Mouse (Mus musculus) layer of hippocampus, adult 8-10 months (tissue): ENCODE data around the gene Picalm. TPM values are rescaled to one million over a fixed set of nuclear protein-coding genes. Genes with fewer than 3 reads are reported as not detected.

ENCODE experiments used
- DNase-seq, 2 experiments: peaks; one replicate each; pipeline ENCODE4 v3.0.0; 2022; ENCODE audit warnings: low spot score in 2 of 2
- total RNA-seq, 4 experiments: library from RNA; stranded (reverse); gene quantifications; 2 replicates each; pipeline ENCODE4 v1.2.4; 2022

Picalm gene
- total RNA-seq: 100 to 1,000 TPM; 145 to 170 (median 165) TPM

DNA sequence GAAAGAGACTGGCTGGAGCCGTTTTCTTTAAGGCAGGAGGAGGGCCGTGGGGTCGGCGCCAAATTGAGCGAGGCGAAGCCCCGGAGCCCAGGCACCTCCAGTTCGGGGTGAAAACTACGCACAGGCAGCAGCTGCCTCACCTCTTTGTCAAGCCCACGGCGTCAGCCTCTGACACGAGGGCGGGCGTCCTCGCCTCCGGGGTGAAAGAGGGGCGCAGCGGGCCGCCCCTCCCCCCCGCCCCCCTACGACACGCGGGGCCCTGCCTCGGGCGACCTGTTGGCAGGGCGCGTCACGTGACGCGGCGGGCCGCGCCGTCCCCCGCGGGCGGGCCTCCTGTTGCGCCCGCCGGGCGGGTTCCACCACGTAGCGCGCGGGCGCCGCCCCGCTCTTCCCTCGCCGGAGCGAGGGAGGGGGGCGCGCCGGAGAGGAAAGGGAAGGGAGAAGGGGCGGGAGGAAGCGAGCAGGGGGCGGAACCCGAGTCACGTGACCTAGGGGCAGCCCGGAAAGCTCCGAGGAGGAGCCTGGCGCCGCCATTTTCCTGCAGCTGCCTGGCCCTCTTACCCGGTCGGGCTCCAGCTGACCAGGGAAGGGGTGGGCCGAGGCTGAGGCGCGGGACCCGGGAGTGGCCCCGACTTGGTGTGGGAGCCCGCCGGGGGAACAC is at the start of gene Picalm:
Gene Picalm (plus strand): TSS at position 482 of the 661 bp plus-strand sequence.
- DNase-seq: peak; percentile 96

DNA sequence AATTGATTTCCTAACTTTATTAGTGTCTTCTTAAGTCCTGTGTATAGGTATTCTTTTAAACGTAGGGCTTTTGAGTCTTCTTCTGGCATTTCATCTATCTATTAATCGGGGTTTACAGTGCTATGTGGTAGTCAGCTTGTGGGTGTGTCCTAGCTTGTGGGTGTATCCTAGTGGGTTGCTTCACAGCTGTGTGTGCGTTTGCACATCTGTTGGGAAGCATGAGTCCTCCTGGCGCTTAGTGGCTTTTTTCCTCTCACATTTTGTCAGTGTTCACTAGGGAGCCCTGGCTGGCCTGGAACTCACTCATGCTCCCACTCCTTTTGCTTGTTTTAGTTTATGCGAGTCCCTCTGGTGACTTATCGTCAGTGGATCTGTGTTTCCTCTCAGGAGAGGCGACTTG is 46.2 kb upstream of the Picalm start:
- DNase-seq: no peak

DNA sequence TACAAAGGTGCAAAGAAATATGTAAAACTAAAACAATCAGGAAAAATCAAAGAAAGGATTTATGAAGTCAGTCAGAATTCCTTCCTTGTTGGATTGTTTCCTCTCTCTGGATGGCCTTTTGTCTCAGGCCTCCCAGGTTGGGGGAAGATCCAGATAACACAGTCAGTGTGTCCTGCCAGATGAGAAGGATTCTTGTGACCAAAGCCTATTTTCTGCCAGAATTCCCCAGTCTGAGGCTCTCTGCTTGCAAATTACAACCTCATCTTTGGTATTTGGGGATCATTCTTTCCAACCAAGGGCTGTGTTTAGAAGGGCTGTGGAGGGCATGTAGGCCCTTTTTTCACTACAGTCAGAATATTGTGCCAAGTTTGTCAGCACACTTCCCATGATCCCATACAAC is 45.5 kb upstream of the Picalm start:
- no peak for DNase-seq

DNA sequence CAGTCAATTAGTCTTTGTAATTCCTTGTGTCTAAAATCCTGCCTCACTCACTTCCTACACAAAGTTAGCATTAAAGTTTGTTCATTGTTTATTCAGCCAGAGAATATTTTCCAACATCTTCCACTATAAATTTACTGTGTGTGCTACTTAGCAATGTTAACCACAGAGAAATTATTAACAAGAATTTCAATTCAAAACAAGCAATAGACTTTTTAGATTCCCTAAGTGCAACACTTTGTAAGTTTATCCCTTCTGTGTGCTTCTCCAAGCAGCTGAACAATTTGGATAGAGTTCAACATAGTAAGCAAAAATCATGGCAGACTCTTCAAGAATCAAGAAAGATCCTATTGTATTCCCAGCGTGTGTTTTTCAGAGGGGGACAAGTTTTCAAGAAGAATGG is 44.3 kb upstream of the Picalm start:
- DNase-seq: no peak

- no peak for DNase-seq
Observed at GRCm38 (mm10) chr7:90086821-90087220, 43.2 kb upstream of the Picalm start.

- DNase-seq: no peak
Observed at GRCm38 (mm10) chr7:90090996-90091395, 39.0 kb upstream of the Picalm start.

DNA sequence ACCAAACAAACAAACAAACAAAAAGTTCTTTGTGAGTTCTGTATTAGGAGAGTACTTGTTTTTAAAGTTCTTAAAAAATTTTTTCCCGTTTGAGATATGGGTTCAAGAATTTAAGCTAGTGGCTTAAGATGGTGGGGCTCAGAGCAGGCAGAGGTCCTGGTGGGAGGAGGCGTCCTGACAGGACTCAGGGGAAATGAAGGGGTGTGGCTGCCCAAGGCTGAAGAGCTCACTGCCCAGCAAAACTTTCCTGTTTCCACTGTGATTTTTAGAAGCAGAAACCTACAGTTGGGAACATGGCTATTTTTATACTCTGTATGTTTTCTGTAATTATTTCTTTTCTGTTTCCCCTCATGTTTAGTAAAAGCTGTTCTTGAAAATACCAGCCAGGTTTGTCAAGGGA is 38.3 kb upstream of the Picalm start:
- no peak for DNase-seq

GRCm38 (mm10) chr7:90092452-90093450 is 37.3 kb upstream of the Picalm start:
- DNase-seq: no peak

DNA sequence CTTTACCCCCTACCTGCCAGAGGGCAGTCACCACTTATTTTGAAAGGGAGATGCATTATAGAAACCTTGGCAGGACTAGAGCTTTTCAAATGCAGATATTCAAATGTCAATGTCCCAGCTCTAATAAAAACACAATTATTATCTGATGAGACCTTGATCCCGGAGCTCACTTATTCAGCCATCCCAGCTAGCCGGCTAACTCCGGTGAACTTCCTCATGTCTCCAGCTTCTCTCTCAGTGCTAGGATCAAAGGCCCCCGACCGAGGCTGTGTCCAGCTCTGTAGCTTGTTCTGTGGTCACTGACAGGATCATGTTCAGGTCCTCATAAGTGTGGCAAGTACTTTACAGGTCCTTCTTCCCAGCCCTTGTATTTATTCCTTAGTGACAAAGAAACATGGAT is 34.9 kb upstream of the Picalm start:
- no peak for DNase-seq

- peak in 1 of 2 experiments; percentile 7 for DNase-seq
Observed at GRCm38 (mm10) chr7:90095766-90096372, 34.1 kb upstream of the Picalm start.

GRCm38 (mm10) chr7:90096609-90097008 is 33.4 kb upstream of the Picalm start:
- DNase-seq: no peak

GRCm38 (mm10) chr7:90098253-90098652 is 31.8 kb upstream of the Picalm start:
- DNase-seq: no peak

GRCm38 (mm10) chr7:90099248-90099647 is 30.8 kb upstream of the Picalm start:
- DNase-seq: no peak

- no peak for DNase-seq
Observed at GRCm38 (mm10) chr7:90100614-90101160, 29.3 kb upstream of the Picalm start.

- no peak for DNase-seq
Observed at GRCm38 (mm10) chr7:90116100-90116499, 13.9 kb upstream of the Picalm start.

DNA sequence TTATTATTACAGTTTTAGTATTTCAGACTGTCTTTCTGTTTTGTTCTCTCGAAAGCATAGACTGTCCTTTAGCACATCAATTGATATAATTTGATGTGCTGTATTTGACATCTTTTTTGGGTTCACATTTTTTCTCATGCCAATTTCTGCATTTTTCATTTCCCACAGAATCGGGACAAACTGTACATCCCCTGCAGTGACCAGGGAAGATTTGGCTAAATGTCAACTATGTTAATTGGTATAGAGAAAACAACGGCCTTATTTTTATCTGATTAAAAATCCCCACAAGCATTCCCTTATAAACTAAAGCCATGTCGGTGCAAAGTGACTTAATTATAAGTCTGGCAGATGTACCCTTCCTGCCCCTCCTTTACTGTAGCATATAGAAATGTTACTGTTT is 9.9 kb upstream of the Picalm start:
- no peak for DNase-seq

GRCm38 (mm10) chr7:90124991-90125390 is 5.0 kb upstream of the Picalm start:
- no peak for DNase-seq

DNA sequence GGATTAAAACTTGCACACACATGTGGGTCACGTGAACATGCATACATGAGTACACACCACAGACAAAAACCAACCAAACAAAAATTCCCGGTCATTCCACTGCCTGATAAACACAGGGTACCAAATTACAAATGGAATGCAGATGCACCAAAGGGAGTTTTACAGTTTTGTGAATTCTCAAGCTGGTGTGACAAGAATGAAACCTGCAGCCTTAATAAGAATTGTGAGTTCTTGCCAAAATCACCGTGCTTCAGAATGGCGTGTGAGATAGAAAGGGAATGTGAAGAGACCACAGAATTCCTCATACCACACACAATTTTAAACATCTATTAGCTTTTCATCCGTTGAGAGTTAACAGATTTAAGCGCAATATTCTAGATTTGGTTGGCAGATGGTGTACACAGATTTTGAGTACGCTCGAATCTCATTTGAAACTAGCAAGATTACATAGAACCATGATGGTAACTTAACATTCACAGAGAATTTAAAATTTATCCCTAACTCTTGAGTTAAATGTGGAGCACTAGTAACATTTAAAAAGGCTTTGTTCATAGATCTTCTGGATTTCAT is 1.3 kb upstream of the Picalm start:
- no peak for DNase-seq

DNA sequence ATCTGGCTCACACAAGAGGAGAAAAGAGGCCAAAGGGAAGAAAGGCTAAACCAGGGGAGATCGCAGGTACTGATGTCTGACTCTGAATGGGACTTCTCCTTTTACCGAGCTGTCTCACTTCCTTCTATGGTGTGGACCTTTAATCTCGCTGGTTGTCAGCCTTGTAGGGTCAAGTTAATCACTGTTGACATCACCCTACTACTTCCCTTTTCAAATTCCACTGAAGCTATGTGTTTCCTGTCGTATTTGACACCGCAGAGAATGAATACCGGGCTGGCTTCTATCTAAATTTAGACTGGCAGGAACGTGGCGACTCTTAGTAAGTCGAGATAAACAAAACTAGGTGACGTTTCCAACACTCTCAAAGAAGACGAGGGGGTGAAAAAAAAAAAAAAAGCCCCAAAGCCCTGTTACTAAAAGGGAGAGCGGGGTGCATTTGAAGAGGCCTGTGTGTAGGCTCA is 712 bp upstream of the Picalm start:
- peak; percentile 17 to 19 for DNase-seq

DNA sequence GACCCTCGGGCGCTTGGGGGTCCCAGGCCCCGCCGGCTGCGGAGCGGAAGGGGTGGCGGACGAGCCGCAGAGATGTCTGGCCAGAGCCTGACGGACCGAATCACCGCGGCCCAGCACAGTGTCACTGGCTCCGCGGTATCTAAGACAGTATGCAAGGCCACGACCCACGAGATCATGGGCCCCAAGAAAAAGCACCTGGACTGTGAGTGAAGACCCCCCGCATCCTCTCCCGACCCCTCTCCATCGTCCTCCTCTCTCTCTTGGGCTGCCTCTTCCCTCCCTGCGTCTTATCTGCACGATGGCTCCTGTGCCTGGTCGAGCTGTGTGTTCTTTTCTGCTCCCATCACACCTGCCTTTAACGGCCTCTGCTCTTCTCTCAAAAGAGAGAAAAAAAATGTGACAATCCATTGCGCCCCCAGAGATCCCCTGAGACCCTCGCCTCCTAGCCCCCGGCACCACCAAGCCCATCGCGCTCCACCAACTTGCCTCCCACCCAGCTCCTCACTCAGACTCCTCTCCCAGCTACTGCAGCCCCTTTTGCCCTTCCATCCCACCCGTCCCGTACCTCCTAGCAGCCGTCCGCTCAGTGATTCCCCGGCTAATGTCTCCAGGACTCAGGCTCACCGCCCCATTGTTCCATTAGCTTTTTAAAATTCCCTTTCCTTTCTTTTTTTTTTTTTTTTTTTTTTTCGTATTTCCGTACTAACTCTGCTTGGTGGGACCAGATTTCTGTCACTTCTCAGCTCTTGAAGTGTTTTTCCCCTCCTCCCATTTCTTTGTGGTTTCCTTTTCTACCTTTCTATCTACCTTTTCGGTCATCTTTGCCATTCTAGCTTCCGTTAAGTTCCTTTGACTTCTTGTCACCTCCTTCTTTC is 725 bp downstream of the Picalm start:
- peak in 1 of 2 experiments; percentile 19 for DNase-seq

DNA sequence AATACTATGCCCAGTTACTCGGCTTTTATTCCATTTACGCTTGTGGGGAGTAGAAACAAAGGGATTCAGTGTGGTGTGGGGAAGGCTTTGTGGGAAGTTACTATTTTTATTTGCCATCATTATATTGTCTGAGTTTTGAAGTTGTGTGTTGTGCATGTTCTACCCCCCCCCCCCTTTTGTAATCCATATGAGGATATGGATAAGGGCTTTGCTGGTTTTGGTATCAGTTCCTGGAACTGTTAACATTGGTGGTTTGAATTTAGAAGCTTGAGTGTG is 1.3 kb downstream of the Picalm start:
- no peak for DNase-seq
